Mouse (Mus musculus) regulatory T cell (primary cell): Measurements from ENCODE around the gene Mlf2.

Source experiments
- in situ Hi-C: fragments of 300-600 bp; cut with MboI, MseI; formaldehyde crosslinking; loops from one replicate; pipeline ENCODE4 v1.15.1; 2025; ENCODE audit warnings: high pct_unique_total_duplicates

The Mlf2 gene

GRCm38 (mm10) chr6:124911533-124912218 lies 19.5 kb upstream of the Mlf2 start, which contains the start of gene Lag3:
TSS of gene Lag3 (minus strand) at chr6:124911705.
- in situ Hi-C loops, result loop anchor here (10.0 kb wide), 1 partner anchor 513 kb away; no protein-coding TSS in a partner anchor

- in situ Hi-C loops, result loop anchor here (10.0 kb wide), 1 partner anchor 512 kb away; no protein-coding TSS in a partner anchor
Observed at GRCm38 (mm10) chr6:124913214-124913613, 18.0 kb upstream of the Mlf2 start.

- in situ Hi-C loops, result loop anchor here (10.0 kb wide), 1 partner anchor 511 kb away; no protein-coding TSS in a partner anchor
Observed at GRCm38 (mm10) chr6:124913721-124914285, 17.4 kb upstream of the Mlf2 start.

GRCm38 (mm10) chr6:124914511-124914910 lies 16.7 kb upstream of the Mlf2 start:
- in situ Hi-C loops, result loop anchor here (10.0 kb wide), 1 partner anchor 510 kb away; no protein-coding TSS in a partner anchor

- in situ Hi-C loops, result loop anchor here (10.0 kb wide), 1 partner anchor 509 kb away; no protein-coding TSS in a partner anchor
Observed at GRCm38 (mm10) chr6:124915160-124915941, 15.8 kb upstream of the Mlf2 start.

GRCm38 (mm10) chr6:124915942-124916694 lies 15.1 kb upstream of the Mlf2 start:
- in situ Hi-C loops, result loop anchor here (10.0 kb wide), 1 partner anchor 509 kb away; no protein-coding TSS in a partner anchor

GRCm38 (mm10) chr6:124916695-124917517 lies 14.3 kb upstream of the Mlf2 start:
- in situ Hi-C loops, result loop anchor here (10.0 kb wide), 1 partner anchor 508 kb away; no protein-coding TSS in a partner anchor

GRCm38 (mm10) chr6:124917518-124918330 lies 13.5 kb upstream of the Mlf2 start:
- in situ Hi-C loops, result loop anchor here (10.0 kb wide), 1 partner anchor 507 kb away; no protein-coding TSS in a partner anchor

- in situ Hi-C loops, result loop anchor here (10.0 kb wide), 1 partner anchor 506 kb away; no protein-coding TSS in a partner anchor
Observed at GRCm38 (mm10) chr6:124918331-124918690, 12.9 kb upstream of the Mlf2 start.

- in situ Hi-C loops, result loop anchor here (10.0 kb wide), 1 partner anchor 506 kb away; no protein-coding TSS in a partner anchor
Observed at GRCm38 (mm10) chr6:124918890-124919627, 12.1 kb upstream of the Mlf2 start.

- in situ Hi-C loops, result loop anchor here (10.0 kb wide), 1 partner anchor 505 kb away; no protein-coding TSS in a partner anchor
Observed at GRCm38 (mm10) chr6:124919695-124920317, 11.4 kb upstream of the Mlf2 start, which contains the start of gene Ptms. TSS of gene Ptms (minus strand) at chr6:124920103.

GRCm38 (mm10) chr6:124920318-124921085 lies 10.7 kb upstream of the Mlf2 start:
- in situ Hi-C loops, result no loop called here

- in situ Hi-C loops, result no loop called here
Observed at GRCm38 (mm10) chr6:124921539-124921938, 9.6 kb upstream of the Mlf2 start.

GRCm38 (mm10) chr6:124925173-124925793 lies 5.9 kb upstream of the Mlf2 start:
- in situ Hi-C loops, result no loop called here

GRCm38 (mm10) chr6:124925941-124926340 lies 5.2 kb upstream of the Mlf2 start:
- in situ Hi-C loops, result no loop called here

GRCm38 (mm10) chr6:124930231-124930630 lies 955 bp upstream of the Mlf2 start:
- in situ Hi-C loops, result loop anchor here (5.0 kb wide), 1 partner anchor 38 kb away; no protein-coding TSS in a partner anchor
